Mouse (Mus musculus): ENCODE results near the gene Klhl10.

- TF ChIP-seq CTCF (IDR thresholded peaks at IDR 0.05; ENCODE audit: low read depth, low read length): no peak
- TF ChIP-seq POLR2A (IDR thresholded peaks at IDR 0.05; ENCODE audit: insufficient read depth, low read length): no peak
Measured at GRCm38 (mm10) chr11:100441797-100442196, at the start of gene Klhl10, which contains the start of gene Nt5c3b.

Measured in ES-Bruce4 (cell line).